Comparison of ENCODE assay signal across 9 mouse cellular contexts in the genomic region with DNA sequence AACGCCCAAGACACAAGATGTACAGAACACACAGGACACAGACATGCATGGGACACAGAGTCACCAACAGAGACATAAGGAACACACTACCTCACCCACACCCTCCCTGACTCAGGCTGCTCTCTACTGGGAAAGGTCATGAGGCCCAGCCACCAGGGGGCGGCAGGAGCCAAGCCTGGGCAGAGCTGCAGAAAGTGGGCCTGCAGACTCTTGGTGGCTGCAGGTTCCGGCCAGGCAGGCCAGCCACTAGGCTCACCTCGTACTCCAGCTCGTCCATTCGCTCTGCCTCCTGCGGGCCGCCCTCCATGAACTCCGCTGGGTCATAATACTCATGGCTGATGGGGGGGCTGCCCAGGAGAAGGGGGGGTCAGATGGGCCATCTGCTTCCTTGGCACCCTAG. TPM values are rescaled to one million over a fixed set of nuclear protein-coding genes. Genes with fewer than 3 reads are reported as not detected.
DNase-seq lines count a peak whose midpoint lies in the region; ATAC-seq and TF ChIP-seq lines count a peak whose summit lies in the region.
"Had no signal": no experiment of that assay in that cellular context is flagged by ENCODE, and none has a peak within 500 bp of the region (broad histone marks: within the 10 kb centered on the region; RNA-seq: fewer than 3 reads in every experiment).

No protein-coding gene starts in this region.

- H3K79me3 ChIP-seq in C2C12 (ENCODE audit: low read depth): no peaks in the 10 kb centered on the region

- no peak overlapping the region for H3K27ac ChIP-seq in heart, adult 2 months
- H3K27ac ChIP-seq in kidney, adult 2 months (ENCODE audit: insufficient read depth, low read depth, low read length): no peak overlapping the region
- no peak overlapping the region for H3K27ac ChIP-seq in liver, embryonic 14.5 days
- no peak overlapping the region for H3K27ac ChIP-seq in stomach, postnatal 0 days (replicated peaks)

- TF ChIP-seq EP300 in heart, adult 2 months (IDR thresholded peaks at IDR 0.05; ENCODE audit: insufficient read depth, low read depth, low read length): 0 out of 2 replicates have a peak, but pooled peaks have one; percentile 17
- TF ChIP-seq EP300 in liver, embryonic 14.5 days (IDR thresholded peaks at IDR 0.05; ENCODE audit: low read depth): no peak
- TF ChIP-seq EP300 in stomach, postnatal 0 days (optimal IDR thresholded peaks at IDR 0.05): no peak

- intact Hi-C loops in heart, adult 2 months (cut with DNase I): loop anchor here (1.0 to 5.0 kb wide), 3 partner anchors 96 to 614 kb away; no protein-coding TSS in a partner anchor

- no peaks in the 10 kb centered on the region for H3K79me2 ChIP-seq in C2C12 (ENCODE audit: control insufficient read depth, insufficient read depth)
- H3K79me2 ChIP-seq in heart, adult 2 months (replicated peaks; ENCODE audit: control insufficient read depth, insufficient read depth, low read length): no peaks in the 10 kb centered on the region

- H3K4me2 ChIP-seq in liver, embryonic 14.5 days (ENCODE audit: low read depth): no peak overlapping the region
- no peak overlapping the region for H3K4me2 ChIP-seq in stomach, postnatal 0 days (replicated peaks; ENCODE audit: low read depth)

- TF ChIP-seq CTCF in C2C12 (IDR thresholded peaks at IDR 0.05; ENCODE audit: control insufficient read depth, insufficient read depth, insufficient read length): peak; percentile 75
- peak; percentile 83 for TF ChIP-seq CTCF in heart, adult 2 months (IDR thresholded peaks at IDR 0.05)
- TF ChIP-seq CTCF in kidney, adult 2 months (conservative IDR thresholded peaks at IDR 0.05; ENCODE audit: insufficient read depth, insufficient read length, low read depth, low read length): peak; percentile 73
- TF ChIP-seq CTCF in liver, embryonic 14.5 days (IDR thresholded peaks at IDR 0.05; ENCODE audit: low read depth): peak; percentile 89
- peak; percentile 88 for TF ChIP-seq CTCF in stomach, postnatal 0 days (IDR thresholded peaks at IDR 0.05; ENCODE audit: low read depth)

- ATAC-seq in liver, embryonic 14.5 days (ENCODE audit: insufficient read depth): peak; percentile 51; the same call in 1 of the 2 replicates
- ATAC-seq in stomach, postnatal 0 days (ENCODE audit: low FRiP score, low TSS enrichment): peak; percentile 92

- no peaks in the 10 kb centered on the region for H3K36me3 ChIP-seq in C2C12 (ENCODE audit: control insufficient read depth, insufficient read depth)
- H3K36me3 ChIP-seq in heart, adult 2 months (ENCODE audit: control insufficient read depth, insufficient read depth, low read length): no peaks in the 10 kb centered on the region
- no peaks in the 10 kb centered on the region for H3K36me3 ChIP-seq in kidney, adult 2 months (ENCODE audit: control insufficient read depth, insufficient read depth, low read length)
- no peaks in the 10 kb centered on the region for H3K36me3 ChIP-seq in liver, embryonic 14.5 days (replicated peaks; ENCODE audit: control insufficient read depth, insufficient read depth, low read depth)
- no peaks in the 10 kb centered on the region for H3K36me3 ChIP-seq in stomach, postnatal 0 days (ENCODE audit: control insufficient read depth, insufficient read depth, low read length)

- no peaks in the 10 kb centered on the region; the same call in 1 of the 2 replicates for H3K4me1 ChIP-seq in heart, adult 2 months (ENCODE audit: control insufficient read depth, insufficient read depth, low read length)
- no peaks in the 10 kb centered on the region for H3K4me1 ChIP-seq in kidney, adult 2 months (ENCODE audit: control insufficient read depth, insufficient read depth, low read length)
- no peaks in the 10 kb centered on the region for H3K4me1 ChIP-seq in liver, embryonic 14.5 days (replicated peaks; ENCODE audit: control insufficient read depth in 2 of 2, insufficient read depth in 2 of 2, low read length in 1 of 2)
- H3K4me1 ChIP-seq in stomach, postnatal 0 days (replicated peaks; ENCODE audit: control insufficient read depth, insufficient read depth): no peaks in the 10 kb centered on the region

- H3K9me3 ChIP-seq in liver, embryonic 14.5 days (ENCODE audit: control insufficient read depth, low read length): no peaks in the 10 kb centered on the region
- no peaks in the 10 kb centered on the region for H3K9me3 ChIP-seq in stomach, postnatal 0 days (ENCODE audit: control insufficient read depth, low read length)

- H3ac ChIP-seq in C2C12 (ENCODE audit: control insufficient read depth, insufficient read length, low read depth): no peak overlapping the region

- TF ChIP-seq POLR2A in heart, adult 2 months (IDR thresholded peaks at IDR 0.05; ENCODE audit: insufficient read depth, low read depth, low read length): no peak
- no peak for TF ChIP-seq POLR2A in kidney, adult 2 months (IDR thresholded peaks at IDR 0.05; ENCODE audit: low read depth, low read length)

- H3K9ac ChIP-seq in heart, adult 2 months (ENCODE audit: low read depth, low read length): no peak overlapping the region
- H3K9ac ChIP-seq in liver, embryonic 14.5 days (replicated peaks): no peak overlapping the region
- H3K9ac ChIP-seq in stomach, postnatal 0 days (ENCODE audit: low read length): no peak overlapping the region

- DNase-seq in adrenal gland, adult 2 months: peak; percentile 74
- peak; percentile 27 for DNase-seq in embryo, embryonic 11.5 days (ENCODE audit: low read depth, low spot score)
- DNase-seq in heart, adult 2 months: peak; percentile 71 to 76
- peak; percentile 77 for DNase-seq in kidney, adult 2 months
- DNase-seq in liver, embryonic 14.5 days (ENCODE audit: low read depth in 3 of 3, low spot score in 3 of 3): peak in 1 of 3 experiments; percentile 28
- DNase-seq in neural tube, embryonic 10.5 days (ENCODE audit: extremely low spot score, low spot score): peak; percentile 55
- DNase-seq in stomach, postnatal 0 days (ENCODE audit: low spot score): peak; percentile 81

- H3K27me3 ChIP-seq in C2C12 (ENCODE audit: control insufficient read depth, insufficient read depth, insufficient read length): no peaks in the 10 kb centered on the region
- no peaks in the 10 kb centered on the region for H3K27me3 ChIP-seq in heart, adult 2 months (ENCODE audit: control insufficient read depth, insufficient read depth, low read length)
- no peaks in the 10 kb centered on the region for H3K27me3 ChIP-seq in kidney, adult 2 months (replicated peaks; ENCODE audit: control insufficient read depth, insufficient read depth, low read length)
- no peaks in the 10 kb centered on the region for H3K27me3 ChIP-seq in liver, embryonic 14.5 days (ENCODE audit: control insufficient read depth, insufficient read depth, low read length)
- no peaks in the 10 kb centered on the region for H3K27me3 ChIP-seq in stomach, postnatal 0 days (ENCODE audit: control insufficient read depth, insufficient read depth, low read length)

- 18% methylated on average over 9 of the region's 9 CpGs for WGBS in heart, adult 2 months
- WGBS in kidney, adult 2 months: 11% methylated on average over 7 of the region's 9 CpGs
- 25% methylated on average over 9 of the region's 9 CpGs for WGBS in liver, embryonic 14.5 days (ENCODE audit: insufficient replicate concordance)
- 50% methylated on average over 5 of the region's 9 CpGs for WGBS in stomach, postnatal 0 days

- H3K4me3 ChIP-seq in C2C12 (ENCODE audit: insufficient read depth, poor library complexity, severe bottlenecking): no peak overlapping the region
- H3K4me3 ChIP-seq in heart, adult 2 months: no peak overlapping the region
- no peak overlapping the region for H3K4me3 ChIP-seq in kidney, adult 2 months (ENCODE audit: insufficient read depth, low read depth, low read length)
- no peak overlapping the region for H3K4me3 ChIP-seq in liver, embryonic 14.5 days (ENCODE audit: insufficient read depth in 1 of 2, low read depth in 2 of 2, low read length in 2 of 2)
- no peak overlapping the region for H3K4me3 ChIP-seq in stomach, postnatal 0 days (ENCODE audit: low read depth, low read length)
- H3K4me3 ChIP-seq: erythroblast, embryonic 14.5 days had no signal

RNA-seq across cellular contexts. Expression of gene Ssr4, which starts 11.7 kb away (rescaled TPM):
- 260 TPM for polyA plus RNA-seq in C2C12 (2012; fragmentation: generic; extraction: Trizol)
- total RNA-seq in adrenal gland, adult 2 months (2021): 100 to 1,000 TPM; 163 to 177 TPM
- 257 and 339 TPM in 2 replicates for polyA plus RNA-seq in adrenal gland, adult 2 months (2012; rRNA removed)
- 10 to 100 TPM; 78.1 to 81.8 TPM for total RNA-seq in heart, adult 2 months (2021)
- polyA plus RNA-seq in heart, adult 2 months (2012; rRNA removed): 116 and 124 TPM in 2 replicates
- polyA plus RNA-seq in kidney, adult 2 months (2012; rRNA removed): 239 and 253 TPM in 2 replicates
- 117 and 139 TPM in 2 replicates for polyA plus RNA-seq in liver, embryonic 14.5 days (2012; rRNA removed)
- polyA plus RNA-seq in liver, embryonic 14.5 days (2014; fragmentation: Nextera tagmentation; extraction: Ambion mirVana): 200 and 203 TPM in 2 replicates
- polyA plus RNA-seq in stomach, postnatal 0 days (2015; fragmentation: Nextera tagmentation; extraction: Ambion mirVana): 372 and 400 TPM in 2 replicates

RNA-seq across cellular contexts. Expression of gene Idh3g, which starts 11.8 kb away (rescaled TPM):
- polyA plus RNA-seq in C2C12 (2012; fragmentation: generic; extraction: Trizol): 141 TPM
- 100 to 1,000 TPM; 521 to 581 TPM for total RNA-seq in adrenal gland, adult 2 months (2021)
- polyA plus RNA-seq in adrenal gland, adult 2 months (2012; rRNA removed): 256 and 277 TPM in 2 replicates
- 100 to 1,000 TPM; 573 to 710 TPM for total RNA-seq in heart, adult 2 months (2021)
- 1,208 and 1,962 TPM in 2 replicates for polyA plus RNA-seq in heart, adult 2 months (2012; rRNA removed)
- 749 and 831 TPM in 2 replicates for polyA plus RNA-seq in kidney, adult 2 months (2012; rRNA removed)
- polyA plus RNA-seq in liver, embryonic 14.5 days (2012; rRNA removed): 143 TPM in 2 replicates
- 128 and 140 TPM in 2 replicates for polyA plus RNA-seq in liver, embryonic 14.5 days (2014; fragmentation: Nextera tagmentation; extraction: Ambion mirVana)
- polyA plus RNA-seq in stomach, postnatal 0 days (2015; fragmentation: Nextera tagmentation; extraction: Ambion mirVana): 130 and 133 TPM in 2 replicates

RNA-seq across cellular contexts. Expression of gene Srpk3, which starts 24.3 kb away (rescaled TPM):
- 0.09 TPM for polyA plus RNA-seq in C2C12 (2012; fragmentation: generic; extraction: Trizol)
- total RNA-seq in adrenal gland, adult 2 months (2021): under 1 TPM; 0.20 to 0.41 TPM
- polyA plus RNA-seq in adrenal gland, adult 2 months (2012; rRNA removed): 1.1 and 1.3 TPM in 2 replicates
- total RNA-seq in heart, adult 2 months (2021): 10 to 100 TPM; 26.1 to 29.9 TPM
- 64.2 and 76.7 TPM in 2 replicates for polyA plus RNA-seq in heart, adult 2 months (2012; rRNA removed)
- 2.6 and 4.0 TPM in 2 replicates for polyA plus RNA-seq in kidney, adult 2 months (2012; rRNA removed)
- 0.04 and 0.12 TPM in 2 replicates for polyA plus RNA-seq in liver, embryonic 14.5 days (2012; rRNA removed)
- polyA plus RNA-seq in liver, embryonic 14.5 days (2014; fragmentation: Nextera tagmentation; extraction: Ambion mirVana): 0.05 and 0.11 TPM in 2 replicates
- polyA plus RNA-seq in stomach, postnatal 0 days (2015; fragmentation: Nextera tagmentation; extraction: Ambion mirVana): 2.2 and 2.6 TPM in 2 replicates
- polyA plus RNA-seq: erythroblast, embryonic 14.5 days had no signal

RNA-seq across cellular contexts. Expression of gene Pdzd4, which starts 26.3 kb away (rescaled TPM):
- polyA plus RNA-seq in C2C12 (2012; fragmentation: generic; extraction: Trizol): 0.18 TPM
- total RNA-seq in adrenal gland, adult 2 months (2021): 1 to 10 TPM; 2.8 to 7.0 TPM
- 1.9 and 3.0 TPM in 2 replicates for polyA plus RNA-seq in adrenal gland, adult 2 months (2012; rRNA removed)
- total RNA-seq in heart, adult 2 months (2021): 1 to 10 TPM; 1.5 to 1.7 TPM
- polyA plus RNA-seq in heart, adult 2 months (2012; rRNA removed): 0.91 and 1.1 TPM in 2 replicates
- 0.88 and 0.94 TPM in 2 replicates for polyA plus RNA-seq in kidney, adult 2 months (2012; rRNA removed)
- 0.23 and 0.30 TPM in 2 replicates for polyA plus RNA-seq in liver, embryonic 14.5 days (2012; rRNA removed)
- 0.08 TPM in 1 of 2 replicates, not detected in the other for polyA plus RNA-seq in liver, embryonic 14.5 days (2014; fragmentation: Nextera tagmentation; extraction: Ambion mirVana)
- 0.27 and 0.38 TPM in 2 replicates for polyA plus RNA-seq in stomach, postnatal 0 days (2015; fragmentation: Nextera tagmentation; extraction: Ambion mirVana)
- polyA plus RNA-seq: erythroblast, embryonic 14.5 days had no signal

RNA-seq across cellular contexts. Expression of gene Plxnb3, which starts 41.6 kb away (rescaled TPM):
- 0.02 TPM for polyA plus RNA-seq in C2C12 (2012; fragmentation: generic; extraction: Trizol)
- total RNA-seq in adrenal gland, adult 2 months (2021): under 1 TPM; 0.41 to 0.49 TPM
- polyA plus RNA-seq in adrenal gland, adult 2 months (2012; rRNA removed): 1.2 and 1.5 TPM in 2 replicates
- 1 to 10 TPM; 1.0 to 2.0 TPM for total RNA-seq in heart, adult 2 months (2021)
- polyA plus RNA-seq in heart, adult 2 months (2012; rRNA removed): 4.5 and 4.7 TPM in 2 replicates
- 0.58 and 0.83 TPM in 2 replicates for polyA plus RNA-seq in kidney, adult 2 months (2012; rRNA removed)
- polyA plus RNA-seq in liver, embryonic 14.5 days (2012; rRNA removed): 0.26 and 0.31 TPM in 2 replicates
- polyA plus RNA-seq in liver, embryonic 14.5 days (2014; fragmentation: Nextera tagmentation; extraction: Ambion mirVana): 0.08 and 0.14 TPM in 2 replicates
- polyA plus RNA-seq in stomach, postnatal 0 days (2015; fragmentation: Nextera tagmentation; extraction: Ambion mirVana): 0.30 and 0.36 TPM in 2 replicates
- polyA plus RNA-seq: erythroblast, embryonic 14.5 days had no signal

Comparison
In these comparisons a context has a peak if more than half of its experiments do, and no peak if none do; other contexts are left out.
1. RNA of gene Srpk3, which starts 24.3 kb away (polyA plus RNA-seq): 64.2 to 76.7 TPM in heart, adult 2 months; 2.6 to 4.0 TPM in kidney, adult 2 months, 2.2 to 2.6 TPM in stomach, postnatal 0 days, 1.1 to 1.3 TPM in adrenal gland, adult 2 months, 0.04 to 0.12 TPM in liver, embryonic 14.5 days and 0.09 TPM in C2C12 (single experiment); every median in the first group is over 10 times any median in the second.
2. Peak in every context shown above with its lines, with median percentiles within 50 percentile points of each other: CTCF ChIP-seq.